Mouse (Mus musculus) CD4-positive naive resting alpha-beta T cell, adult 57 days (primary cell): ENCODE data around the gene Adamts1. TPM values are rescaled to one million over a fixed set of nuclear protein-coding genes. Genes with fewer than 3 reads are reported as not detected.

ENCODE experiments used
- total RNA-seq: library from RNA; stranded (reverse); gene quantifications from one replicate; pipeline ENCODE4 v1.2.4, GENCODE M21; 2023

Adamts1 gene
- total RNA-seq = 0.62 TPM

DNA sequence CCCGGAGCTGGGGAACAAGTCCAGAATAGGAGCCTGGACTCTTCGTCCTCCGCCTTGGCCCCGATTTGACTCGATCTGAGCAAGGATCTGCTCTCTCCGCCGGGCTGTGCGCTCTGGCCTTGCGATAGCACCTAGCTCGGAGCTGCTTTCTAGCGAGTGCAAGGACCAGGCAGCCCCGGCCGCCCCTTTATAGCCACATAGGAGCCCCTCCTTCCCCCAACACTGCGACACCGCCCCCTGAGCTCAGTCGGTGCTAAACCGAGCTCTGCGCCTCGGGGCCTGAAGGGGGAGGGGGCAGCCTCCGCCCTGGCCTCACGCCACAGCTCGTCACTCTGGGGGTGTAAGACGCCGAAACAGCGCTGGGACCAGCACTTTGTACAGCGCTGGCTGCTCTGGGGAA lies at the start of gene Adamts1:
TSS of gene Adamts1 (minus strand) at position 160 of the 400 bp plus-strand sequence.

Other genes with a start within 250 kb of the Adamts1 start
- not detected for gene Cyyr1, start 249.7 kb downstream of the Adamts1 start, total RNA-seq
- 0.33 TPM for gene Adamts5, start 98.7 kb upstream of the Adamts1 start, total RNA-seq